Mouse (Mus musculus) retina, postnatal 1 day (tissue): ENCODE results near the gene Psph.
"Not testable (repeated sequence)": the region's sequence is repeated elsewhere in the genome, so short reads cannot be mapped to it uniquely, and the experiment has no call there.

Source experiments
- DNase-seq: peaks from one replicate; pipeline ENCODE4 v3.0.0-alpha.2; 2012

Psph gene

DNA sequence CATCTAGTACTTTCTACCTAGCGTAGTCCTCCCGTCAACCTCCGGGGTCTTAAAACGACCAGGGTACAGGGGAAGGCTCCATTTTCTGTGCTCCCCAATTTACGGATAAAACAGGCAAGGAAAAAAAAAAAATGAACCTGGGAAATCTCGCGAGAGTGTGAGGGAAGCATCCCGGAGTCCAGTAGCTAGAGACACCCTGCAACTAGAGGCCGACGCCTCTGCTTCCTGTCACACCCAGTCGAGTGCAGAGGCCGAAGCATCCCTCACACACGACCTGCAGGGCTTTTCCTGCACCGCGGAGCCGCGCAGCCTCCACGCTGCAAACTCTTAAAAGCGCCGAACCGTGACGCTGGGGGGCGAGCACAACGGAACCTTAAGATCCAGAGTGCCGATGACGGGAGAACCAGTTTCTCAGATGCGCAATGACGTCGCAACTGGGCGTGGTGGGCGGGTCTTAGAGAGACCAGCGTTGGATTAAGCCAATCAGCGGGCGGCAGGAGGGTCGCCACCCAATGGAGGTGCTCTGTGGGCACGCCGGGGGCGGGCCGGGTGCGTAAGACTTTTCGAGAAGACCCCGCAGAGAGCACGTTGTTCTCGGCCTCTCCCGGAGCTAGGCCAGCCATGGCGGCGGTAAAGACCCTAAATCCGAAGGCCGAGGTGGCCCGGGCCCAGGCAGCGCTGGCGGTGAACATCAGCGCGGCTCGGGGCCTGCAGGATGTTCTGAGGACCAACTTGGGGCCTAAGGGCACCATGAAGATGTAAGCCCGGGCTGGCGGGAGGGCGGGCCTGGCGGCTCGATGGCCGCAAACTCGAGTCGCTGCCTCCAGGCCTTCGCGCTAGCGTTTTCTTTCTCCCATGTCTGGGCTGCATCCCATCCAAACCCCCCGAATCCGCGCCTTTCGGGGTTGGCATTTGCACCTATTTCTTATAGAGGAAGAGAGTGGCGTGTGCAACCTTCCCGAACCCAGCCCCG lies at the start of gene Psph:
Psph (minus strand) TSS at position 632 of the 973 bp plus-strand sequence.
- peak; percentile 99 for DNase-seq

DNA sequence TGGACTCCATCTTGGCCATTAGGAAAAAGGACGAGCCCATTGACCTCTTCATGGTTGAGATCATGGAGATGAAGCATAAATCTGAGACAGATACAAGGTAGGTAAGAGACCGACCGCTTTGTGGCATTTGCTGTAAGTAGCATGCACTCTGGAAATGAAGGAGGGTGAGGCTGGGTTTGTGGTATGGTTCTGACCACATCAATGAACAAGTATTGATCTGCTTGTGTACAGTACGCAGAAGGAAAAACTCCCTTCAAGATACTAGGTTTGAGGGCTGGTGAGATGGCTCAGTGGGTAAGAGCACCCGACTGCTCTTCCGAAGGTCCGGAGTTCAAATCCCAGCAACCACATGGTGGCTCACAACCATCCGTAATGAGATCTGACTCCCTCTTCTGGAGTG lies 3.3 kb upstream of the Psph start:
- DNase-seq = not testable (repeated sequence)

- no peak for DNase-seq
These were observed 757 bp upstream of the Psph start for GRCm38 (mm10) chr5:129787818-129788593.

DNA sequence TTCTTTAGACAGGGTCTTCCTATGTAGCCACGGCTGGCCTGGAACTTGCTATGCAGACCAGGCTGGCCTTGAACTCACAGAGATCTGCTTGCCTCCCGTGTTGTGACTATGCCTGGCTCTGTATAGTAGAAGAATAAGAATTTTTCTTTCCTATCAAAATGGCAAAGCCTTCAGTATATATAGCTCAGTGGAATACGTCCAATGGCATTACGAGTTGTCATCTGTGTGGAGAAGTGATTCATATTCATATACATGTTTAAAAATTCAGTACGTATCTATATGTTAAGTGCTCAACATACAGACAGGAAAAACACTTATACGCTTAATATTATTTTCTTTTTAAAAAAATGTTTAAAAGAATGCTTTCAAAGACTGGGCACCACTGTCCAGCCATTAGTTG lies 1.1 kb downstream of the Psph start:
- no peak for DNase-seq

GRCm38 (mm10) chr5:129785235-129785870 lies 1.9 kb downstream of the Psph start:
- no peak for DNase-seq

DNA sequence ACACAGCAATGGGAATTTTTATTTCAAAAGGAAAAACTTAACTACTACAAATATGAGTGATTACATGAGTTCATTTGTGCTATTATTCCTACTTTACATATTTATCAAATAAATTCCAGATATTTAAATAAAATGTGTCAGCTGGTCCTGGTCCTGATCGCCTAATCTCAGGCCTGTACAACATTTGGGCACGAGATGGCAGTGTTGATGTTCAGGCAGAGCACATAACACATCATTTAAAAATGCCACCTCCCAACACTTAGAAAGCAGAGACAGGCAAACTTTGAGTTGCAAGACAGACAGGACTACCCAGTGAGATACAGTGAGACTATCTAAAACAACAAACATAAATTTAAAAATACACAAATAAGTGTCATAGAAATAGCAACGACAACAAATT lies 5.0 kb downstream of the Psph start:
- peak; percentile 23 for DNase-seq

DNA sequence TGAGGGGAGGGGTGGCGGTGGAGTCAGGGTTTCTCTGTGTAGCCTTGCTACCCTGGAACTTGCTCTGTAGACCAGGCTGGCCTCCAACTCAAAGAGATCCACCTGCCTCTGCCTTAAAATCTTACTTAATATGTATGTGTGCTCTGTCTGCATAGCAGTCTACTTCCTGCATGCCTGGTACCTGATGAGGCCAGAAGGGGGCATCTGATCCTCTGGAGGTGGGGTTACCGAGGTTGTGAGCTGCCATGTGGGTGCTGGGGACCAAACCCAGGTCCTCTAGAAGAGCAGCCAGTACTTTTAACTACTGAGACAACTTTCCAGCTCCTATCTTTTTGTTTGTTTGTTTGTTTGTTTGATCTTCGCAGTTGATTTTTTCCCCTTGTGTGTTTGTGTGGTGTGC lies 7.1 kb downstream of the Psph start:
- no peak for DNase-seq

DNA sequence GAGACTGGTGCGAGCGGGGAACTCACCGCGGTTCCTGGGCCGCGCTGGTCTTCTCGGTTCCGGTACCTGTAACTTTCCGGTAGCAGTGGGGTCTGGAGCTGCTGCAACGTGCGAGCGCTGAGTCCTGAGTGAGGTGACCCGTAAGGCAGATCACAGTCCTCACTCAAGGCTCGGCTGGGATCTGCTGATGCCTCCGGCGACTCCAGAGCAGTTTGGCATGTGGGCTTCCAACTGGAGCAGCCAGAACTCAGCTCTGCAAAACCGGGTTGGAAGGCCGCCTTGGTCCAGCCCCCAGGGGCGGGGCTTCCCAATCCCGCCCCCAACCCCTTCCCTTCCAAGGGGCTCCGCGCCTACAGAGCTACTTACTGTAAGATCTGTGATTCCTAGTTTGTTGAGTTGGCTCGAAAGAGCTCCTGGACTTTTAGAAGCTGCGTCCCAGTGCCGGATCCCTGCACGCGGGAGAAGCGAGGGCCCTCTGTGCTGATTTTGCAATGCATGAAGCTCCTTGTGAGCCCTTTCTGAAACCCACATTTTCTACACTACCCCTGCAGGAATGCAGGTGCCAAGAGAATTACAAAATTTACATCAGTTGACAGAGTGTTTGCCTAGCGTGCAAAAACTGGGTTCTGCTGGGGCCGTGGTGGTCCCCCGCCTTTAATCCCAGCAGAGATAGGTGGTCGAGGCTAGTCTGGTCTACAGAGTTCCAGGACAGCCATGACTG lies 8.1 kb downstream of the Psph start:
- DNase-seq = peak; percentile 86

GRCm38 (mm10) chr5:129778348-129778995 lies 8.8 kb downstream of the Psph start:
- no peak for DNase-seq

GRCm38 (mm10) chr5:129774661-129775060 lies 12.6 kb downstream of the Psph start:
- no peak for DNase-seq

GRCm38 (mm10) chr5:129773330-129773729 lies 13.9 kb downstream of the Psph start:
- not testable (repeated sequence) for DNase-seq

DNA sequence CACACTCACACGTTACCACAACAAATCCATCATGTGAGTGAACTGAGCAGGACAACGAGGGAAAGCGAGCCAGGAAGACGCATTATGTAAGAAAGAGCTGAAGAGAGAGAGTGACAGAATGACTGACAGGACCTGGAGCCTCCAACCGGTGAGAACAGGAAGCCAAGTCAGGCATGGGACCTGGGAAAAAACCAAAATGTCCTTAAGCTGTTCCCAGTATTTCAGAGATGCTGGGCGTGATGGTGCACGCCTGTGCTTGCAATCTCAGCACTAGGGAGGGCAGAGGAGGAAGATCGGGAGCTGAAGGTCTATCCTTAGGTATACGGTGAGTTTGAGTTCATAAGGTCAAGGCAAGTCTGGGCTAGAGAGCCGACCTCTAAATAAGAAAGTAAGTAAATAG lies 14.8 kb downstream of the Psph start:
- no peak for DNase-seq

DNA sequence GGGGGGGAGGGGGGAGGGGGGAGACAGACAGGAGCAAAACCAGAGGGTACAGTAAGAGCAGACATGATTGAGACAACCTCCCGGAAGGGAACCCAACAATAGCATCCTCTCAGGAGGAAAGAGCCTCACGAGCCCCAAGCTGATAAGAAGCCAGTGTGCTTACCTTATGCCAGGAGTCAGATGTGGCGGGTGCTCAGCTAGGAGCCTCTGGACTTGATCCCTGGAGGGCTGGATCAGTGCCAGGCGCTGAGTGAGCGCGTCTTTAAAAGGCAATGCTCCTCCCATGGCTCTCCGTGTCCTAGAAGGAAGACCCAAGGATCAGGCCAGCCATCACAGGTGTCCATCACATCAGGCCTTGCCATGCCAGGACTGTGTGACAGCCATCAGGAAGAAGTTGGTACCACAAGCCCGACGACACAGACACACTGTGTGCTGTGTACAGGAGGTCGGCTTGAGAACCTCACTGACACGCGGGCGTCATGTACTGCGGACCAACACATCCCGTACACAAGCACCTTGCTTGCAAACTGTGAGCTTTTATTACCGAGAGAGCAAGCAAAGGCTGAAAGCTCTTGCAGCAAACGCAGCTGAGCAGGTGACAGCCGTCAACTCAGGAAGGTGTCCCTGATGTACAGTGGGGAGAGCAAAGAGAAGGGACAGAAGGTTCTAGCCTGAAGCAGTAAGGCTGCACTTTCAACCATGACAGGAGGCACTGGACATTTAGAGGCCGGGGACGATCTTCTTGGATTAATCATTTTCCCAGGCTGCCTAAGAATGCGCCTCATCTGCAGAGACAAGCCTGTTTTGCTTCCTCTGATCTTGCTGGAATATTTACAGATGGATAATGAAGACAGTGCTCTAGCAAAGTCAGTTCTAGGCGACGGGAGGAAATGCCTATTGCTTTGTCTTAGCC lies 16.6 kb downstream of the Psph start:
- no peak for DNase-seq

DNA sequence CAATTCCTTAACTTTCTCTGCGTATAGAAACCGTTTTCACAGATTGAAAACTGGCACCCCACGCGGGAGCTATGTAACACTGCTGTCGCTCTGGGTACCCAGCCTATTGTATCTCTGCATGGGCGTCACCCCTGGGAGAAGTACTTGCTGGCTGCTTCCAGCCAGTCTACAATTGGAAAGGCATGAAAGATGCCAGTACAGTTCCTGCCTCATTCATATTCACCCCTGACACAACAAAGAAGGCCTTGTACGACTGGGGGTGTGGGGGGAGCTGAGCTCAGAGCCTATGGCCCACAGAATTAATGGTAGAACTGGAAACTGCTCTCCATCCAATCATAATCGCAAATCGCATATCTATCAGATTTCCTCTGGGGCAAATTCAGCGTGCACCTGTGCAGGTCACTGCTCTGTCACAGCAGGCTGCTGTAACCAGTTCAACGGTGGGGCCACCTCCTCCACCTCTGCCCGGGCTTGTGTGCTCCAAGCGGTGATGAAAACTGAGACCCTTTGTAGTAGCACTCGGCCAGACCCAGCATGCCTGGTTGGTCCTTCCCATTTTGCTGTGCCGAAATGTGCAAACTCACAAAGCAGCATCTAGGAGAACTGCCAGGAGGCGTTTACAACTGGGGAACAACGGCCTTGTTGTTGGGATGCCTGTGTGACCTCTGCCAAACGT lies 25.2 kb downstream of the Psph start:
- peak; percentile 16 for DNase-seq

DNA sequence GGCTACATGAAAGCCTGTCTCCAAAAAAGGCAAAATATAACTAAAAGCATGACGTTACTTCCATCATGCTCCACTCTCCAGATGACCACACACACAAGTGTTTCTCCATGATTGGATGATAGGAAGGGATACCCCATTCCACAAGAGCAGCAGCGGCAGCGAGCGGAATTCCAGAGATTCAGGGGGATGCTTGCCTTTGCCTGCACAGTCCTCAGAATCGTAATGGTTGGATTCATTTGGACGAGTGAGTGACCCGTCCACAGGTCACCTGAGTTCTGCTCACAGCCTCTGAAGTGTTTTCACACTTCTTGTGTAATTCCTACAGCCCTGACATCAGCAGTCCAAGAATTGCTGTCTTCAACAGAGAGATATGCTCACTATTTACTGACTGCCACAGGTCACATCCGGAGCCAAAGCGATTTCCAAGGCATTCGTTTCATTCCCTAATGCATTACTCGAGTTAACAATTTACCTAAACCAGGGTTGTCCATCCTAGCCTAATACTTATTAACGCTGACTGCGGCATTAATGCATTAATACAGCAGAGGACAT lies 27.2 kb downstream of the Psph start:
- no peak for DNase-seq

DNA sequence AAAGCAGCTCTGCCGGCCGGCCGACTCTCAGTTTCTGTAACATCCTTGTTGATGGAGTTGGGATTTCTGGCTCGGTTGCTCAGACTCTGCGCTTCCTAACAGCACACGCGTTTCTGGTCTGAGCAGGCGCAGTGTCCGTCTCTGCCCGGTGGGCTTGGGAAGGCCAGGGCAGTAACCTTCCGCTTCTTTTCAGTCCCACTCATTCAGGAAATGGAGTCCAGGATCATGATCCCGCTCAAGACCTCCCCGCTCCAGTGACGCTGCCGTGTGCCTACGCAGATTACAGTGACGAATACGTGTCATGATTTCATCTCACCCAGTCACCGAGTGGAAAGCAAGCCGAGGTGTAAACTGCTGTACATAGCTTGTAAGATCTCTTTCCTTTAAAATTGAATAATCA lies 30.4 kb downstream of the Psph start:
- no peak for DNase-seq

DNA sequence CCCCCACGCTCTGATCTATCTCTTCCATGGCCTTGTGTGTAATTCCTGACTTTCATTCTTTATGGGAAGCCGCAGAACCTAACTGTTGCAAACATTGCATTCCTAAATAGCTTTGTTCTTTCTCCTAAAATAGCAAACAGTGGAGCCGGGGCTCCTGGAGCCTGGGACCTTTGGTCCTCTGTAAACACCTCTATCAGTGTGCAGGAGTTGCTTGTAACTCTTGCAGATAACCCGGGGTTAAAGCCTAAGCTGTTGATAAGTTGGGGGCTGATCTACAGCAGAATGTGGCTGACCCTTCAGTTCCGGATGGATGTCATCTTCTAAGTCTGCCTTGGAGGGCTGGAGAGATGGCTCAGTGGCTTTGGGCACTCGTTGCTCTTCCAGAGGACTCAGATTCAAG lies 43.2 kb downstream of the Psph start:
- DNase-seq = no peak

DNA sequence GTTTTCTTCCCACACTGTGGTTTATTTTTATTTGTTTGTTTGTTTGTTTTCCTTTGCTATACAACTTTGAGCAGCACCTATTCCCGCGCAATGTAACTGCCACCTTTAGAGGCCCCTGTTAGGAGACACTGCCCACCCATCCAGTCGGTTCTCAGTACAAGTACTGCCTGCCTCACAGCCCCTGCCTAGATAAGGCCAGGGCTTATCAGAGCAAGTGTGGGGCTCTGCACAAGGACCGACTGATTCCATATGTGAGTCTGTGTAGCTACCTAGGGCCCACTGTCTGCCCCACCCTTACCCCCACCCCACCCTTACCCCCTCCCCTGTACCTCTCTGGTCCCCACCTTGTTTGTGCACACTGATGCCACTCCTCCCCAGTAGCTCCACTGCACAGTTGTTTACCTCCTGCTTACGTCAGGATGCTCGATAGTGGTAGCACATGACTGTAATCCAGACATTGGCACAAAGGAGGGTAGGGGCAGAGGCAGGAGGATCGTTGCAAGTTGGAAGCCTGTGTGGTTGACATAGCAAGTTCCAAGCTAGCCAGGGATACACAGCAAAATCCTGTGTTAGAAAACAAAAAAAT lies 44.3 kb downstream of the Psph start:
- no peak for DNase-seq

GRCm38 (mm10) chr5:129740976-129741375 lies 46.3 kb downstream of the Psph start:
- DNase-seq = peak; percentile 55

DNA sequence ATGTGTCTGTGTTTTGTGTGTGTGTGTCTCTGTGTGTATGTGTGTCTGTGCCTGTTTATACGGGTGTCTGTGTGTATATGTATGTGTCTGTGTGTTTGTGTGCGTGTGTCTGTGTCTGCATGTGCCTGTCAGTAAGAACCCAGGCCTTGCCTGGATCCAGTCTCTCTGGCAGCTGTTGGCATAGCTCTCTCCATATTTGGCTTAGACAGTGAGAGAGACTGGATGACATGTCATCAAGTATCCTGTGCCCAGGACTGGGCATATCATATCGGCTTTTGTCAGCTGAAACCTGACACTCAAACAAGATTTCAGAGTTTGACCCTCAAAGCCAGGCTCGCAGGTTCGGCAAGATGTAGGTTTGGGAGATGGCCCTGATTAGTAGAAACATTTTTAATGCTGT lies 56.2 kb downstream of the Psph start:
- DNase-seq = no peak
